Mouse (Mus musculus): ENCODE measurements around the gene Gm20388. TPM values are rescaled to one million over a fixed set of nuclear protein-coding genes. Genes with fewer than 3 reads are reported as not detected.

The Gm20388 gene
- polyA plus RNA-seq, 1 experiment from 2014 or later, result 47.1 TPM

DNA sequence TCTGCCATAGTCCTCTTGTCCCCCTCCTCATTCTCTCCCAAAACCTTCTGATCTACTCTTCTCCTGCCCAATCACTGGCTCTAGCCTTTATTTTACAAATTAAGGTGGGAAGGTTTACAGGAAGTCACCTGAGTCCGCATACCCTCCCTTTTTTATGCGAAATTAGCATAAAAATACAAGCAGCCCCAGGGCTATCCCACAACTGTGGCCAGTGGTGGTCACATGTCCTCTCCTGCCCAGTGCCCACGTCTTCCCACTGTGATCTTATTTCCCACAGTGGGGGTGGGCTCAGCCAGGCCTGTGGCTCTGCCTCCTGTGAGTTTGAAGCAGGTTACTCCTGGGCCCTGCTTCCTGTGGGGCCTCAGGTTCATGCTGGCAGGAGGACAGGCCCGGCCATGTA lies 2194.0 kb downstream of the Gm20388 start:
- Histone ChIP-seq H3K79me2 (ENCODE audit: inconsistent target) (no peaks in the 10 kb centered on the region), H3K36me3 (ENCODE audit: inconsistent target) (no peaks in the 10 kb centered on the region), H3K4me3 (ENCODE audit: inconsistent target) (no peak overlapping the region), H3K27ac (no peak overlapping the region)
- 93% methylated on average over 4 of the region's 4 CpGs for WGBS (ENCODE audit: missing documents)

GRCm38 (mm10) chr8:122106270-122106669 lies 2195.6 kb downstream of the Gm20388 start:
- H3K4me3 ChIP-seq (ENCODE audit: inconsistent target), result no peak overlapping the region
- 45% methylated on average over 9 of the region's 9 CpGs for WGBS (ENCODE audit: missing documents)
- no peaks in the 10 kb centered on the region for H3K79me2 ChIP-seq (ENCODE audit: inconsistent target)
- H3K36me3 ChIP-seq (ENCODE audit: inconsistent target), result no peaks in the 10 kb centered on the region
- no peak overlapping the region for H3K27ac ChIP-seq

- Histone ChIP-seq H3K36me3 (ENCODE audit: inconsistent target) (no peaks in the 10 kb centered on the region), H3K4me3 (ENCODE audit: inconsistent target) (no peak overlapping the region), H3K27ac (peak overlapping the region; percentile 98), H3K79me2 (ENCODE audit: inconsistent target) (no peaks in the 10 kb centered on the region)
- 78% methylated on average over 20 of the region's 20 CpGs for WGBS (ENCODE audit: missing documents)
Observed at GRCm38 (mm10) chr8:122110240-122110866, 2199.7 kb downstream of the Gm20388 start.

DNA sequence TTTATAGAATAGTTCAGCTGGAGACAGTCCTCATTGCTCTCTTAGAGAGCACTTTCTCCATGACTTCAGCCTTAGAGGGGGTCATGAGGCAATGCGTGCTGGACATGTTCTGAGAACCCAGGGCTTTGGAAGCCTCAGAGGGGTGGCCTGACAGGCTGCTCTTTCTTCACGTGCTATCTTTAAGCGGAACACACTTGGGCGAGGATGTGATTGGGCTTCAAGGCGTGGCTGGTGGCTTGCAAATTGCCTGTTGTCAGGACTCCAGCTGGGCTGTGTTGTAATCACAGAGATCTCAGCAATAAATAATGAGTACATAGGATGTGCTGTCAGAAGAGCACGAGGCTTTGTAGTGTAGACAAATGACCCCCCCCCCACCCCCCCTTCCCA lies 2200.2 kb downstream of the Gm20388 start:
- Histone ChIP-seq H3K4me3 (ENCODE audit: inconsistent target) (no peak overlapping the region), H3K27ac (peak overlapping the region; percentile 98), H3K79me2 (ENCODE audit: inconsistent target) (no peaks in the 10 kb centered on the region), H3K36me3 (ENCODE audit: inconsistent target) (no peaks in the 10 kb centered on the region)
- WGBS (ENCODE audit: missing documents), result 32% methylated on average over 6 of the region's 6 CpGs

- WGBS (ENCODE audit: missing documents), result 20% methylated on average over 11 of the region's 11 CpGs
- Histone ChIP-seq H3K36me3 (ENCODE audit: inconsistent target) (no peaks in the 10 kb centered on the region), H3K4me3 (ENCODE audit: inconsistent target) (no peak overlapping the region), H3K79me2 (ENCODE audit: inconsistent target) (no peaks in the 10 kb centered on the region), H3K27ac (peak overlapping the region; percentile 98)
Observed at GRCm38 (mm10) chr8:122111745-122112144, 2201.1 kb downstream of the Gm20388 start.

DNA sequence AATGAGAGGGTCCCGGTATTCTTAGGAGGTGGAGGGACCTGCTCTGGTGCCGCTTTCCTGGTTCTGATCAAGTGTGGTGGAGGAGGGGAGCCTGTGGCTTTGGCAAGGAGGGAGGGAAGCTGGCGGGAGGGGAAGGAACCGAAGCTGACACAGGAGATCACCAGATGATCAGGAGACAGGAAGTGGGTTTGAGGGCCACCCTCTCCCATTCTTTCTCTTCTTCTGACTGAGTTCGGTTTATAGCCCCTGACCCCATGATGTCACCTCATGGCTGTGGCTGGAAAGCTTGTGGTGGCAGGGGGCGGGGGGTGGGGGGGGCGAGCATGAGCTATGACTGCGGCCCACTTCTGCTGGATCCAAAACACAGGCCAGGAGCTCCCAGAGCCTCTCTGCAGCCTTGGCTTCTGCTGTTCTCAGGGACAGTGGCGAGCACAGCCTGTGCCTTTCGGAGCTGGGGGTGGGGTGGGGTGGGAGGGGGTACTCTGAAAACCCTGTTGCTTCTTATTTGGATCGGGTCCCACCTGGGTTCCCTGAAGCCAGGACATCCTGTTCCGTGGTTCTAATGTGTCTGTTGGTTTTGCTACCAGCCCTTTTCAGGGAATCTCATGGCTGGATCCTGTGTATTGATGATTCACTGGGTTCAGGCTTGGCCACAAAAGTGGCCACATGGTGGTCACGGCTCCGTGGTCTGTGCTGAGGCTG lies 2201.8 kb downstream of the Gm20388 start:
- no peaks in the 10 kb centered on the region for H3K79me2 ChIP-seq (ENCODE audit: inconsistent target)
- WGBS (ENCODE audit: missing documents), result 23% methylated on average over 13 of the region's 14 CpGs
- no peaks in the 10 kb centered on the region for H3K36me3 ChIP-seq (ENCODE audit: inconsistent target)
- peak overlapping the region; percentile 98 for H3K27ac ChIP-seq
- H3K4me3 ChIP-seq (ENCODE audit: inconsistent target), result no peak overlapping the region

DNA sequence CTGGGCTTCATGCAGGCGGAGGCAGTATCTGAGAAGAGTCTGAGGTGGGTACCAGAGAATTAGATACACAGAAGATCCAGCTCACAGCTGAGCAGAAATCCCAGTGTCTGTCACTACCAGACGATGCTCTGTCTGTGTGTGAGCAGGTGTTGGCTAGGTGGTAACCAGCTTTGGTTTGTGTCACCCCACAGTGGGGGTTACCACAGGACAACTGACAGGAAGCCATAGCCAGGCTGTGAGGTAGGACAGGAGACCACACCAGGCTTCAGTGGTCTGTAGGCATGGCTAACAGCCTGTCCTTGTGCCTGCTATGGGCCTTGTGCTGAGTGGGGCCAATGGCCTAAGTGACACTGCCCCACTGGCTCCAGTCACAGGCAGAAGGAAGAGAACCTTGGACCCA lies 2204.2 kb downstream of the Gm20388 start:
- Histone ChIP-seq H3K27ac (no peak overlapping the region), H3K79me2 (ENCODE audit: inconsistent target) (no peaks in the 10 kb centered on the region), H3K36me3 (ENCODE audit: inconsistent target) (no peaks in the 10 kb centered on the region), H3K4me3 (ENCODE audit: inconsistent target) (no peak overlapping the region)
- 64% methylated on average over 2 of the region's 2 CpGs for WGBS (ENCODE audit: missing documents)

DNA sequence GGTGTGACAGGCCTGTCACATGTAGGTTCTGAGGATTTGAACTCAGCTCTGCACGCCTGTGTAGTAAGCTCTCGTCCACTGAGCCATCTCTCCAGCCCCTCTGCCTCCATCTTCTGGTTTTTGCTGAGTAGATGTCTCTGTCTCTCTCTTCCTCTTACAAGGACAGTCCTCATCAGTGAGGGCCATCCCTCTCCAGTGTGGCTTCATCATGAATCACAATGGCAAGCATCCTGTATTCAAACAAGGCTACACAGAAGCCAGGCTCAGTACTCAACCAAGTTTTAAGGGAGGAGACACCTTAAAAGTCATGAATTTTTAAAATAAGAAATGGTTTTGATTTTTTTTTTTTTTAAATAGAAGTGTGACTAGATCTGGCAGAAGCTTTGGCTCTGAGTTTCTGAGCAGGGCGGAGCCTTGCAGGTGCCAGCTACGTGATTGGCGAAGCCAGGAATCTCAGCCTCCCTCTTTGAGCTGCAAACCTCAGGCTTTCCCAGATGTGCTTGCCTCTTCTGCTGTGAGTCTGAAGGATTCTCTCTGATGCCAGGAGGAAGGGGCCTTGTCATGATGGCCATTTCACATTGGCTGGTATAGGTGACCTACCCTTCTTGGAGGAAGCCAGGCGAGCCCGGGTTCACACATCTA lies 2206.2 kb downstream of the Gm20388 start:
- WGBS (ENCODE audit: missing documents), result 96% methylated on average over 7 of the region's 7 CpGs
- H3K79me2 ChIP-seq (ENCODE audit: inconsistent target), result no peaks in the 10 kb centered on the region
- no peaks in the 10 kb centered on the region for H3K36me3 ChIP-seq (ENCODE audit: inconsistent target)
- H3K27ac ChIP-seq, result 0 out of 2 replicates have a peak overlapping the region, but pooled peaks have one; percentile 4
- H3K4me3 ChIP-seq (ENCODE audit: inconsistent target), result no peak overlapping the region

GRCm38 (mm10) chr8:122118097-122118496 lies 2207.5 kb downstream of the Gm20388 start:
- 93% methylated on average over 10 of the region's 10 CpGs for WGBS (ENCODE audit: missing documents)
- no peaks in the 10 kb centered on the region for H3K79me2 ChIP-seq (ENCODE audit: inconsistent target)

DNA sequence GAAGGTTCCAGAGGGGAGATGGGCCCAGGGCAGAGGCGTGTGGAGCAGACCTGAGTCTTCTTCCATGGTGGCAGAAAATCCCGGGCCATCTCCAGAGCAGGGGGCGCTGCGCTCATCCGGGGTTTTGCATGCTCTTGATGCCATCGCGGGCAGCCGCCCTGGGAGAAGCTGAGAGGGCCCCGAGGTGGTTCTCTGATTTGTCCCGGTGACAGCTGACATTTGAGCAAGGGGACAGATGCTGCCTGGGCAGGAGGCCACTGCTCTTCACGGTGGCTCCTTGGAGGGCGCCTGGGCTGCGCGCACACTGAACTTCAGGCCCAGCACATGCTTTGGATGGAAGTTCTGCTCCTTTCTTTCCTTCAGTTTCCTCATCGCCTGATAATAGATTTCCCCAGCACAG lies 2207.9 kb downstream of the Gm20388 start:
- WGBS (ENCODE audit: missing documents), result 93% methylated on average over 15 of the region's 15 CpGs

More at GRCm38 (mm10) chr8:122118097-122118496, 2207.5 kb downstream of the Gm20388 start:
- H3K27ac ChIP-seq, result no peak overlapping the region
- no peak overlapping the region for H3K4me3 ChIP-seq (ENCODE audit: inconsistent target)
- H3K36me3 ChIP-seq (ENCODE audit: inconsistent target), result no peaks in the 10 kb centered on the region

GRCm38 (mm10) chr8:122124326-122124725 lies 2213.7 kb downstream of the Gm20388 start:
- 95% methylated on average over 3 of the region's 3 CpGs for WGBS (ENCODE audit: missing documents)
- H3K27ac ChIP-seq, result no peak overlapping the region
- no peak overlapping the region for H3K4me3 ChIP-seq (ENCODE audit: inconsistent target)
- no peaks in the 10 kb centered on the region for H3K36me3 ChIP-seq (ENCODE audit: inconsistent target)
- H3K79me2 ChIP-seq (ENCODE audit: inconsistent target), result no peaks in the 10 kb centered on the region

More for the DNA sequence above, 2207.9 kb downstream of the Gm20388 start:
- no peaks in the 10 kb centered on the region for H3K79me2 ChIP-seq (ENCODE audit: inconsistent target)
- H3K36me3 ChIP-seq (ENCODE audit: inconsistent target), result no peaks in the 10 kb centered on the region
- H3K4me3 ChIP-seq (ENCODE audit: inconsistent target), result no peak overlapping the region
- no peak overlapping the region for H3K27ac ChIP-seq

DNA sequence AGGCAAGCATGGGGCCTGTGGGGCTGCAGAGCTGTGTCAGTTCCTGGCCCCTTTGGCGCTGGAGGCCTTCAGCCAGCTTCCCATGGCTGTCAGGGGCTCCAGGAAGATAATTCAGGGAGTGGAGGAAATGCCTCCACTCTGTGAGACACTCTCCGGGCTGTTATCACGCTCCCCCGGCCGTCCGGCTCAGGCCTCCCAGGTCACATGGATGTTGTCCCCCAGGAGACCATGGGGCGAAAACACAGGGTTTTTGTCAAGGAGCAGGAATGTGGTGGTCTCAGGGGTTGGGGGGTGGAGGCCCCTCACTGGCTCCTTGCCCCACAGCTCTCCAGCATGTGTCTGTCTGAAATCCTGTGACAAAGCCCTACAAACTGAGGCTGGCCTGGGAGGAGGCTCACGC lies 2216.0 kb downstream of the Gm20388 start:
- no peaks in the 10 kb centered on the region for H3K36me3 ChIP-seq (ENCODE audit: inconsistent target)
- H3K27ac ChIP-seq, result no peak overlapping the region
- no peaks in the 10 kb centered on the region for H3K79me2 ChIP-seq (ENCODE audit: inconsistent target)
- 93% methylated on average over 8 of the region's 8 CpGs for WGBS (ENCODE audit: missing documents)
- H3K4me3 ChIP-seq (ENCODE audit: inconsistent target), result no peak overlapping the region

- 98% methylated on average over 3 of the region's 3 CpGs for WGBS (ENCODE audit: missing documents)
- H3K36me3 ChIP-seq (ENCODE audit: inconsistent target), result no peaks in the 10 kb centered on the region
- H3K4me3 ChIP-seq (ENCODE audit: inconsistent target), result no peak overlapping the region
- H3K79me2 ChIP-seq (ENCODE audit: inconsistent target), result no peaks in the 10 kb centered on the region
- H3K27ac ChIP-seq, result no peak overlapping the region
Observed at GRCm38 (mm10) chr8:122134121-122134529, 2223.5 kb downstream of the Gm20388 start.

GRCm38 (mm10) chr8:122135494-122135893 lies 2224.9 kb downstream of the Gm20388 start:
- H3K79me2 ChIP-seq (ENCODE audit: inconsistent target), result peaks cover 5% of the 10 kb centered on the region; the same call in 1 of the 2 replicates
- H3K27ac ChIP-seq, result peak overlapping the region; percentile 62
- 9% methylated on average over 4 of the region's 5 CpGs for WGBS (ENCODE audit: missing documents)
- H3K4me3 ChIP-seq (ENCODE audit: inconsistent target), result no peak overlapping the region
- no peaks in the 10 kb centered on the region for H3K36me3 ChIP-seq (ENCODE audit: inconsistent target)

DNA sequence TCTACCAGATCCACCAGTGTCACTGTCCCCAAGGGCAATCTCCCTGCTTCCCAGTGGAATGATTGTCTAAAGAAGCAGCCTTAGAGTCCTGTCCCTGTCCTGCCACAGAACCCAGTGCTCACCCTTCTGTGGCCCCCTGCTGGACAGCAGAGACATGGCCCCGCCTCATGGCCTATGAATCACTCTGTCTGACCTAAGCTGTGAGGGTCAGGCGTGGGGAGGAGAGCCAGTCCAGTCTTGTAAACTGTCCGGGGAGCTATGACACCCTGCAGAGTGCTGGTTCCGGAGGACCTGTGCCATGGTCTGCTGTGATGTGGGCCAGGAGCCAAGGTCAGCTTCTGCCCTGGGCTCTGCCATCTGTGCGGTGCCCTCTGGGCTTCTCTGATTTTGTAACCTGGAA lies 2229.1 kb downstream of the Gm20388 start:
- Histone ChIP-seq H3K4me3 (ENCODE audit: inconsistent target) (peak overlapping the region; percentile 34), H3K79me2 (ENCODE audit: inconsistent target) (peaks cover 5% of the 10 kb centered on the region; the same call in 1 of the 2 replicates), H3K27ac (peak overlapping the region; percentile 71), H3K36me3 (ENCODE audit: inconsistent target) (no peaks in the 10 kb centered on the region)
- WGBS (ENCODE audit: missing documents), result 47% methylated on average over 5 of the region's 5 CpGs

All from macrophage (primary cell).